Mouse (Mus musculus): ENCODE measurements around the gene Pcsk6. TPM values are rescaled to one million over a fixed set of nuclear protein-coding genes. Genes with fewer than 3 reads are reported as not detected.

Pcsk6 gene
- total and polyA plus RNA-seq, 3 experiments: 0.01 TPM; not detected in 2

GRCm38 (mm10) chr7:65878234-65878633, 16.7 kb downstream of the Pcsk6 start:
- DNase-seq (ENCODE audit: low read depth, low spot score): no peak
- Histone ChIP-seq H3K9ac (ENCODE audit: control insufficient read depth, low read depth, low read length, poor library complexity, severe bottlenecking) (no peak overlapping the region), H3K36me3 (ENCODE audit: control insufficient read depth in 1 of 2, insufficient read depth in 2 of 2, low read length in 2 of 2) (peaks cover 0 to 33% of the 10 kb centered on the region in 2 experiments; a peak in 2 of 4 replicates), H3K4me1 (ENCODE audit: control insufficient read depth in 1 of 2, insufficient read depth in 2 of 2, low read length in 2 of 2) (peaks cover 6 to 36% of the 10 kb centered on the region in 2 experiments), H3K27ac (ENCODE audit: control insufficient read depth, low read depth, low read length) (no peak overlapping the region), H3K9me3 (replicated peaks; ENCODE audit: insufficient read depth, low read length) (no peaks in the 10 kb centered on the region), H3K27me3 (ENCODE audit: control insufficient read depth in 1 of 2, insufficient read depth in 2 of 2, low read length in 2 of 2) (no peaks in the 10 kb centered on the region), H3K4me3 (ENCODE audit: control insufficient read depth in 1 of 2, insufficient read depth in 1 of 2, low read depth in 2 of 2, low read length in 2 of 2) (no peak overlapping the region), H3K79me2 (ENCODE audit: control insufficient read depth, insufficient read depth, low read length, poor library complexity) (no peaks in the 10 kb centered on the region)
- no peak for TF ChIP-seq USF2 (IDR thresholded peaks at IDR 0.05; ENCODE audit: borderline replicate concordance in 1 of 2, insufficient read depth in 1 of 2, low read depth in 1 of 2, low read length in 2 of 2)
- no peak for TF ChIP-seq MYB (IDR thresholded peaks at IDR 0.05; ENCODE audit: low read depth, low read length)
- TF ChIP-seq SIN3A (IDR thresholded peaks at IDR 0.05; ENCODE audit: low read length): no peak

- Histone ChIP-seq H3K9ac (ENCODE audit: control insufficient read depth, low read depth, low read length, poor library complexity, severe bottlenecking) (no peak overlapping the region), H3K36me3 (ENCODE audit: control insufficient read depth in 1 of 2, insufficient read depth in 2 of 2, low read length in 2 of 2) (peaks cover 0 to 22% of the 10 kb centered on the region in 2 experiments; a peak in 2 of 4 replicates), H3K27ac (ENCODE audit: control insufficient read depth, low read depth, low read length) (no peak overlapping the region), H3K79me2 (ENCODE audit: control insufficient read depth, insufficient read depth, low read length, poor library complexity) (no peaks in the 10 kb centered on the region), H3K9me3 (replicated peaks; ENCODE audit: insufficient read depth, low read length) (no peaks in the 10 kb centered on the region), H3K4me3 (ENCODE audit: control insufficient read depth in 1 of 2, insufficient read depth in 1 of 2, low read depth in 2 of 2, low read length in 2 of 2) (no peak overlapping the region), H3K27me3 (ENCODE audit: control insufficient read depth in 1 of 2, insufficient read depth in 2 of 2, low read length in 2 of 2) (no peaks in the 10 kb centered on the region), H3K4me1 (ENCODE audit: control insufficient read depth in 1 of 2, insufficient read depth in 2 of 2, low read length in 2 of 2) (peaks cover 6 to 30% of the 10 kb centered on the region in 2 experiments)
- TF ChIP-seq TAL1 (IDR thresholded peaks at IDR 0.05; ENCODE audit: low read length) (no peak), TBP (IDR thresholded peaks at IDR 0.05; ENCODE audit: low read depth, low read length) (no peak), USF1 (IDR thresholded peaks at IDR 0.05; ENCODE audit: low read depth, low read length) (no peak), MYC (IDR thresholded peaks at IDR 0.05; ENCODE audit: low read depth, low read length) (no peak), MAZ (IDR thresholded peaks at IDR 0.05; ENCODE audit: low read depth, low read length) (no peak), CTCF (IDR thresholded peaks at IDR 0.05 in 2 of 3, conservative IDR thresholded peaks at IDR 0.05 in 1 of 3; ENCODE audit: control insufficient read depth in 1 of 3, insufficient read depth in 1 of 3, low read depth in 2 of 3, low read length in 3 of 3, poor library complexity in 1 of 3, severe bottlenecking in 1 of 3) (no peak), GABPA (IDR thresholded peaks at IDR 0.05; ENCODE audit: low read depth, low read length) (no peak), UBTF (IDR thresholded peaks at IDR 0.05; ENCODE audit: borderline replicate concordance, insufficient read depth, low read depth, low read length) (no peak), HCFC1 (IDR thresholded peaks at IDR 0.05; ENCODE audit: low read depth, low read length) (no peak), NELFE (IDR thresholded peaks at IDR 0.05; ENCODE audit: low read depth, low read length) (no peak), CHD2 (IDR thresholded peaks at IDR 0.05; ENCODE audit: low read length) (no peak), ZNF384 (IDR thresholded peaks at IDR 0.05; ENCODE audit: low read depth, low read length) (no peak), GATA1 (IDR thresholded peaks at IDR 0.05; ENCODE audit: low read depth, low read length) (no peak), BHLHE40 (IDR thresholded peaks at IDR 0.05; ENCODE audit: borderline replicate concordance, low read depth, low read length) (no peak)
- no peak for DNase-seq (ENCODE audit: low read depth, low spot score)
Measured at GRCm38 (mm10) chr7:65879330-65879729, 17.8 kb downstream of the Pcsk6 start.
